Mouse (Mus musculus): ENCODE measurements around the gene Hist1h2ap.
"Not testable (repeated sequence)": the region's sequence is repeated elsewhere in the genome, so short reads cannot be mapped to it uniquely, and the experiment has no call there.

Gene Hist1h2ap

DNA sequence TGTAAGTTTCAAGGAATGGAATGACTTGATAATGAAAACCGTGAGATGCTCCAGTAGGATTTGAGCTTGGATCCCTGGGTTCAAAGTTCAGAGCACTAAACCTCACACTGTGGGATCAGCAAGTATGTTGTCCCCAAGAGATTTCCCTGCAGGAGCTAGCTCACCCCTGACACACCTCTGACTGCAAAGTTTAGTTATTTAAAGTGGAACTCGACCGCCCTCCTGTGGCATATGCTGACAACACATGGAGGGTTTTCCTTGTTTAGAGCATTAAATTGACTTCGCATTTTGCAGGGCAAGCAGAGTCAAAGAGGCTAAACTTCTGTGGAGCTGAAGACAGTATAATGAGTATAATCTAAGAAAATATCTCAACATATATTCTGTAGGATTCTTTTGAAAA is 30.2 kb downstream of the Hist1h2ap start:
- DNase-seq = not testable (repeated sequence)

DNA sequence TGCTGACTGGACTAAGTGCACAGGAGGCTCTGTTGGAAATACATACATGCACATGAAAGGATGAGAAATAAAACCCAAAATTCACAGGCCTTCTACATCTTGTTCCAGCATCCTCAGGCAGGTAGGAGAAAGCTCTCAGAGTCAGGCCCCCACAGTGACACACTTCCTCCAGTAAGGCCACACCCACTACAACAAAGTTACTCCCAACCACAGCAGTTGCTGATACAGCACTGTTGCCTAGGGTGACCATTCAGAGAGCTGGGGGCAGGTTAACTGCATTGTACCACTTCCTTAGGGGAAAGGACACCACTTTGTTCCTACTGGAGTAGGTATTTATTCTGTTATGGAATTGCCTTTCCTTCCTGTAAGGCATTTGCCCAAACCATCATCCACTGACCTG is 36.1 kb downstream of the Hist1h2ap start:
- DNase-seq = not testable (repeated sequence)

GRCm38 (mm10) chr13:21795584-21795983 is 37.7 kb downstream of the Hist1h2ap start:
- DNase-seq = no peak

DNA sequence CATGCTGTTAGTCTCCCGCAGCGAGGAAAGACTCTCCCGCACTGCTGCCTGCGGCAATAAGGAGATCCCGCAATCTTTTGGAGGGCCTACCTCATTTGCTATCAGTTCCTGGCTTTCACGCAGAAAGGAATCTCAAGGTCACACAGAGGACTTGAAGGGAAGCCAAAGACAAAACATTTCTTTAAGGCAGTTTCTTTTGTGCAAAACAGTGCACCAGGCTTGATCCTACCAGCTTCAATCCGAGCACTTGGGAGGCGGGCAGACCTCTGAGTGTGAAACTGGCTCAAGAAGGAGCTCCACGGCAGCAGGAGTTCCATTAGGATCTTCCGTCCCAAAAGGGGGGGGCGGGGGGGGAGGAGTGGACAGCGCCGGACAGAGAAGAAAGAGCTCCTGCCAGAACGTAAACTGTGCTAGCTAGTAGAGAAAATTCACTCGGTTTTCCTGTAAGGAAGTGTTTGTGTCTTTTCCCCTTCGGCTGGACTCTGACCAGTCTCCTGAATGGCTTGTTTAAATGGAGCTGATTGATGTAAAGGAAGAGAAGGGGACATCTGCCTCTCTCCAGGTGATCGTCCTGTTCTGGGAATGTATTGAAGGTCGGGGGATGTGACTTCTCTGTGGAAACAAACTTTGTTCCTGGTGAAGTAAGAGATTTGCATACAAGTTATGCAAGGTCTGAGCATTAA is 42.6 kb downstream of the Hist1h2ap start:
- DNase-seq = no peak

DNA sequence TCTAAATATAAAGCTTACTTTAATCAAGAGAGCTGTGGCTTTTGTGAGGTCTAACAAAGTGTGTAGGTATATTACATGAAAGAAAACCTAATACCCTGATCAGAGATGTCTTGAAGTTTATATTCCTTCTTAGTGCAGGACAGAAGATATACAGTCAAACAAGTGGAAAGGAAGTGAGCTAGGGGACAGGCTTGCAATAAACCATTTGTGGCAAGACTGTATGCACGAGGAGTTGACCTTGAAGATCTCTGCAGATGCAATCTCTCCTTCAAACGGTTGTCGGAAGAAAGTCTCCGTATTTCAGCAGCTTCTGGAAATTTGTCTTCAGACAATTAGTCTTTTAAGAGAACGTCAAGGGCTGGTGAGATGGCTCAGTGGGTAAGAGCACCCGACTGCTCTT is 43.4 kb downstream of the Hist1h2ap start:
- no peak for DNase-seq

- DNase-seq = no peak
These were observed 45.3 kb downstream of the Hist1h2ap start for GRCm38 (mm10) chr13:21787760-21788593.

DNA sequence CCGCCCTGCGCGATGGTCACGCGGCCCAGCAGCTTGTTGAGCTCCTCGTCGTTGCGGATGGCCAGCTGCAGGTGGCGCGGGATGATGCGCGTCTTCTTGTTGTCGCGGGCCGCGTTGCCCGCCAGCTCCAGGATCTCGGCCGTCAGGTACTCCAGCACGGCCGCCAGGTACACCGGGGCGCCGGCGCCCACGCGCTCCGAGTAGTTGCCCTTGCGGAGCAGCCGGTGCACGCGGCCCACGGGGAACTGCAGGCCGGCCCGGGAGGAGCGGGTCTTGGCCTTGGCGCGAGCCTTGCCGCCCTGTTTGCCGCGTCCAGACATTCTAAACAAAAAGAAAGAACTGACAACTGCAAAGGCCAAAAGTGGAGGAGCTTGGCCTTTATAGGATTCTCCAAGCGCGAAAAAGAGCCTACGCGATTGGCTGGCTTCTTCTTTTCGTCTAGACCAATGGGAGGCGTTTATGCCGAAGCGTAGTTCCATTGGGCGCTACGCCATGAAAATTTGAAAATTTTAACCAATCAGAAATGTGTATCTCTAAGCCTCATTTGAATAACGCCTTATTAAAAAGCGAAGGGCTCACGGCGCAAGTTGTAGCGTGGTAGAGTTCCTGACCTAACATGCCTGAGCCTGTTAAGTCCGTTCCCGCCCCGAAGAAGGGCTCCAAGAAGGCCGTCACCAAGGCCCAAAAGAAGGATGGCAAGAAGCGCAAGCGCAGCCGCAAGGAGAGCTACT is 46.2 kb downstream of the Hist1h2ap start, which contains the start of the genes Hist1h2an and Hist1h2bp:
Hist1h2an (minus strand) TSS at position 320 of the 731 bp plus-strand sequence.
Hist1h2bp (plus strand) TSS at position 563 of the 731 bp plus-strand sequence.
- peak; percentile 95 for DNase-seq

GRCm38 (mm10) chr13:21786189-21786898 is 47.0 kb downstream of the Hist1h2ap start:
- DNase-seq = no peak

- no peak for DNase-seq
These were observed 49.0 kb downstream of the Hist1h2ap start for GRCm38 (mm10) chr13:21784311-21784710.

- peak; percentile 28 for DNase-seq
These were observed 49.6 kb downstream of the Hist1h2ap start for GRCm38 (mm10) chr13:21783734-21784161.

DNA sequence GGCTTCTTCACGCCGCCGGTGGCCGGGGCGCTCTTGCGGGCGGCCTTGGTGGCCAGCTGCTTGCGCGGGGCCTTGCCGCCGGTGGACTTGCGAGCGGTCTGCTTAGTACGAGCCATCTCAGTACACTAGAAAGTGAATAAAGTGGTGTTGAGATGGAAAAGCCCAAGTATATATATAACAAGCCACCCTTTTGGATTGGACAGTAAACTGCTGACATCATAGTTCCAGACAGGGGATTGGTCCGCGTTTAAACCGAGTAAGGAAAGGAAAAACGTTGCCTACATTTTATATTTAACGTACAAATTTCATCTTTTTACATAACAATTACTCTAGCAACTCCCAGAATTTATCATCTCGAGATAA is 50.1 kb downstream of the Hist1h2ap start, which contains the start of gene Hist1h3i:
Hist1h3i (minus strand) TSS at position 116 of the 363 bp plus-strand sequence.
- DNase-seq = peak; percentile 76

All from layer of hippocampus, adult 9-11 months (tissue).